Mouse (Mus musculus): ENCODE measurements at regions not wholly inside any gene's neighbourhood (a gene's known extent, or its start where the extent isn't known, plus 50 kb on each side); places are given as distances from the start of the nearest gene placed in this dataset.

DNA sequence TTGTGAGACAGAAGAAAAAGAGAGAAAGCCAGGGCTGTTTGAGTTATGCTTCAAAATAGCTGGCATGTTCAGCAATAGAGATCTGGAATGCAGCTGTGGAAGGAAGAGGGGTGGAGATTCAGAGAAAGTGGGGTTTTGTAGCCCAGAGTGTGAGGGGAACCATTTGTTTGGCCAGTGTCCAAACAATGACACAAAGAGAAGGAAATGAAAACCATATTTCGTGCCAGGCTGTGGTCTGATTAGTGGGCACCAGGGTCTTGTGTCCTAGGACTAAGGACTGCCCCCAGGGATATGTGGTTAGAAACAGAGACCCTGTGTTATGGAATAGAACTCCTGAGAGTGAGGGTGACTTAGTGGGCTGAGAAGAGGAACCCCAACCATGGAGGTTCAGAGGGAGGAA, 83.2 kb upstream of the Arhgap28 start:
- Histone ChIP-seq H3K9ac (ENCODE audit: low read depth, low read length) (no peak overlapping the region), H3K9me3 (ENCODE audit: control insufficient read depth, low read length) (no peaks in the 10 kb centered on the region), H3K4me3 (ENCODE audit: low read length) (no peak overlapping the region), H3K27ac (ENCODE audit: low read length) (no peak overlapping the region), H3K4me2 (ENCODE audit: low read depth, low read length) (no peak overlapping the region), H3K36me3 (ENCODE audit: control insufficient read depth, insufficient read depth, low read length) (no peaks in the 10 kb centered on the region), H3K4me1 (ENCODE audit: control insufficient read depth, insufficient read depth, low read length) (no peaks in the 10 kb centered on the region), H3K27me3 (replicated peaks; ENCODE audit: control insufficient read depth, insufficient read depth, low read length) (no peaks in the 10 kb centered on the region)
- no peak for ATAC-seq
- 50% methylated on average over 1 of the region's 1 CpGs for WGBS

DNA sequence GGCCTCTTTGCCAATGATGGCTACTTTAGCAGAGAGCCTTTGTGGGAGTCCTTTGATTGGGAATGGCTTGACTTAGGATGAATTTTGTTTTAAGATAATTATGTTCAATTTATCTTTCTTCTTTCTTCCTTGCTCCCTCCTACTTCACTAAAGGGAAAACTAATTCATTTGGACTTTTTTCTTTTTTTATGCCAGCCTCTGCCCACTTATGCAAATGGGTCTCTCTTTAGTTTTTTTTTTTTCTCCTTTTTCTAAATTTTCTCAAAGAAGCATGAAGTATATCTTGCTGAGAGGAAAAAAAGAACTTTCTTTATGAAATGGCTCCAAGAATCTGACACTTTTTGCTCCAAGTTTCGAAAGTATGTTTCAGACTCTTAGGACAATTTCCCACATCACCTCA, 85.3 kb upstream of the Arhgap28 start:
- Histone ChIP-seq H3K27ac (ENCODE audit: low read length) (no peak overlapping the region), H3K36me3 (ENCODE audit: control insufficient read depth, insufficient read depth, low read length) (no peaks in the 10 kb centered on the region), H3K9me3 (ENCODE audit: control insufficient read depth, low read length) (no peaks in the 10 kb centered on the region), H3K27me3 (replicated peaks; ENCODE audit: control insufficient read depth, insufficient read depth, low read length) (no peaks in the 10 kb centered on the region), H3K4me3 (ENCODE audit: low read length) (no peak overlapping the region), H3K9ac (ENCODE audit: low read depth, low read length) (no peak overlapping the region), H3K4me2 (ENCODE audit: low read depth, low read length) (no peak overlapping the region), H3K4me1 (ENCODE audit: control insufficient read depth, insufficient read depth, low read length) (no peaks in the 10 kb centered on the region)
- ATAC-seq, result no peak
- WGBS, result 83% methylated on average over 1 of the region's 1 CpGs

DNA sequence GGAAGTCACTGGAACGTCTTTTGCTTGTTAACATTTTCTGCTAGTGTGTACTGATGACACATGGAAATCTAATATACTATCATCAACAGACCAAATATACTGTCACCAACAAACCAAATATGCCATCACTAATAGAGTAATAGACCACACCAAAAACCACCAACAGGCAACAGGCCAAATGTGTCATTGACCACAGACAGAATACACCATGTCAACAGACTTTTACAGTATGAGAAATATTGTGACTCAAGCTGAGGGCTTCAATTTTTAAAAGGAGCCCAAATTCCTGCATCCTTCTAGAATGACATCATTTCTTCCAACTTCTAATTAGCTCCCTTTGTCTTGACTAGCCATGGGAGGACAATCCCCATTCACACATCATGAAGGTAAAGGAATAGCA, 85.9 kb upstream of the Arhgap28 start:
- H3K4me1 ChIP-seq (ENCODE audit: control insufficient read depth, insufficient read depth, low read length), result no peaks in the 10 kb centered on the region
- no peak overlapping the region for H3K4me3 ChIP-seq (ENCODE audit: low read length)
- WGBS, result 62% methylated on average over 1 of the region's 1 CpGs
- no peak overlapping the region for H3K9ac ChIP-seq (ENCODE audit: low read depth, low read length)
- H3K27ac ChIP-seq (ENCODE audit: low read length), result no peak overlapping the region
- no peak overlapping the region for H3K4me2 ChIP-seq (ENCODE audit: low read depth, low read length)
- no peaks in the 10 kb centered on the region for H3K27me3 ChIP-seq (replicated peaks; ENCODE audit: control insufficient read depth, insufficient read depth, low read length)
- no peaks in the 10 kb centered on the region for H3K9me3 ChIP-seq (ENCODE audit: control insufficient read depth, low read length)
- no peak for ATAC-seq
- H3K36me3 ChIP-seq (ENCODE audit: control insufficient read depth, insufficient read depth, low read length), result no peaks in the 10 kb centered on the region

DNA sequence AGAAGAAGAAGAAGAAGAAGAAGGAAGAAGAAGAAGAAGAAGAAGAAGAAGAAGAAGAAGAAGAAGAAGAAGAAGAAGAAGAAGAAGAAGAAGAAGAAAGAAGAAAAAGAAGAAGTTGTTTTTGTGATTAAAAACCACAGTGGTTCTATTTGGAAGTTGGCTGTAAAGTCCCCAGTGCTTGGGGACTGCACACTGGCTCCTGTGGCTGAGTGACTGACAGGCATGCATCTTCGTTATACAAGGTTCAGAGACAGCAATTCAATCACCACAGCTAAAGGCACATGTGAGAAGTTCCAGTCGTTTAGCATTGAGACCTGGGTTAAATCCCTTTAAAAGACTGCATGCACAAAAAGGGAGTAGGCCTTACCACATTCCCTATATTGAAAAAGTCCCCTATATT, 93.1 kb upstream of the Arhgap28 start:
- no peak for ATAC-seq
- Histone ChIP-seq H3K4me1 (ENCODE audit: control insufficient read depth, insufficient read depth, low read length) (no peaks in the 10 kb centered on the region), H3K27ac (ENCODE audit: low read length) (no peak overlapping the region), H3K9me3 (ENCODE audit: control insufficient read depth, low read length) (no peaks in the 10 kb centered on the region), H3K36me3 (ENCODE audit: control insufficient read depth, insufficient read depth, low read length) (no peaks in the 10 kb centered on the region), H3K4me3 (ENCODE audit: low read length) (no peak overlapping the region), H3K9ac (ENCODE audit: low read depth, low read length) (no peak overlapping the region), H3K4me2 (ENCODE audit: low read depth, low read length) (no peak overlapping the region), H3K27me3 (replicated peaks; ENCODE audit: control insufficient read depth, insufficient read depth, low read length) (no peaks in the 10 kb centered on the region)
- 60% methylated on average over 2 of the region's 2 CpGs for WGBS

DNA sequence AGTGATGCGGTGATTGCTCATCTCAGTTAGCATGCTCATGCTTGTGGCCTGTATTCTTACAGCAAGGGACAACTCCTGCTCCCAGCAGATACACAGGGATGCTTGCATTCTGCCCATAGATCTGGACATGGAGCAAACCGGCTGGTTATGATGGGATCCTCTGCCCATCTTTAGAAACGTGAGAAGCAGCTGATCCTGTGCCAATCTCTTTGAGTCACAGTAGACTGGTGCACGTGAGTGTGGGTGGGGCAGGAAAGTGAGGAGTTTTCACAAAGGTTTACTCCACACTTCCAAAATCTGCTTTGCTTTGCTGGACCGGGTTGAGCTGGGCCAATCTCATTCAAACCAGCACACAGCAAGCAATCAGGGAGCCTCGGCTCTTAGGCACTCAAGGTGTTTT, 93.5 kb upstream of the Arhgap28 start:
- no peak for ATAC-seq
- no peaks in the 10 kb centered on the region for H3K4me1 ChIP-seq (ENCODE audit: control insufficient read depth, insufficient read depth, low read length)

DNA sequence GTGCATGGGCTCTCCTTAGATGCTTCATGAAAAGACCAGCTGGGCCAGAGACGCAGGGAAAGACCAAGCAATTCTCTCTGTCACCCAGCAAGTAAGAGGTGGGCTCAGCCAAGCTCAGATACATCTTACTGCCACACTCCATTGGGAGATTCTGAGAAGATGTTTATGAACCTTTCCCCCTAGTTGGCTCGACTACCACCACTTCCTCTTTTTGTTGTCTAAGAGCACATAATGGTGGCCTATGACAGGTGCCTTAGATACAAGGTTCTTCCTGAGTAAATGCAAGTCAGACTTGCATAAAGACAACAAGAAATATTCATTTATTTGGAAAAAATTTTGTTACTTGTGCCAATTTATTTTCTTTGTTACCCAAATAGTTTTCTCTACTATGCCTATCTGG, 96.2 kb upstream of the Arhgap28 start:
- 59% methylated on average over 2 of the region's 2 CpGs for WGBS
- no peak for ATAC-seq

More for the DNA sequence above, 93.5 kb upstream of the Arhgap28 start:
- no peak overlapping the region for H3K9ac ChIP-seq (ENCODE audit: low read depth, low read length)
- H3K27ac ChIP-seq (ENCODE audit: low read length), result no peak overlapping the region
- no peaks in the 10 kb centered on the region for H3K9me3 ChIP-seq (ENCODE audit: control insufficient read depth, low read length)
- 87% methylated on average over 6 of the region's 6 CpGs for WGBS
- no peaks in the 10 kb centered on the region for H3K27me3 ChIP-seq (replicated peaks; ENCODE audit: control insufficient read depth, insufficient read depth, low read length)
- H3K4me3 ChIP-seq (ENCODE audit: low read length), result no peak overlapping the region
- H3K36me3 ChIP-seq (ENCODE audit: control insufficient read depth, insufficient read depth, low read length), result no peaks in the 10 kb centered on the region
- no peak overlapping the region for H3K4me2 ChIP-seq (ENCODE audit: low read depth, low read length)

DNA sequence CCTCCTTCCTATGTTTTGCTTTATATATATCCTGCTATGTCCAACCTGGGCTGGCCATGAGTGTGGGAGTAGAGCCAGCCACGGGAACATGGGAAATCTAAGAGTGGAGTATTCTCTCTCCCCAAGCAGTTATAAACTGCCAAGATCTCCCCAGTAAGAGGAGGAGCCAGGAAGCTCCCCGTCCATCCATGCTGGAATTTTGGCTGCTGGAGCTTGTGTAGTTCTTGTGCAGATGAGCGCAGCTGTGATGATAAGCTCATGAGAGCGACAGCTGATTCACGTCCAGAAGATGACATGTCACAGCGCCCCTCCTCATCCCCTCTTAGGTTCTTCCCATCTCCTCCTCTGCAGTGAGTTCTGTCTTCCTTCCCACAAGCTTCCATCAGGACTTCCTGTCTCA, 99.4 kb upstream of the Arhgap28 start:
- Histone ChIP-seq H3K9ac (ENCODE audit: low read depth, low read length) (no peak overlapping the region), H3K36me3 (ENCODE audit: control insufficient read depth, insufficient read depth, low read length) (no peaks in the 10 kb centered on the region), H3K4me1 (ENCODE audit: control insufficient read depth, insufficient read depth, low read length) (no peaks in the 10 kb centered on the region), H3K4me3 (ENCODE audit: low read length) (no peak overlapping the region), H3K9me3 (ENCODE audit: control insufficient read depth, low read length) (no peaks in the 10 kb centered on the region), H3K4me2 (ENCODE audit: low read depth, low read length) (no peak overlapping the region), H3K27ac (ENCODE audit: low read length) (no peak overlapping the region; the same call in 1 of the 2 replicates), H3K27me3 (replicated peaks; ENCODE audit: control insufficient read depth, insufficient read depth, low read length) (no peaks in the 10 kb centered on the region)
- peak; percentile 91 for ATAC-seq
- 43% methylated on average over 6 of the region's 6 CpGs for WGBS

More for the DNA sequence above, 96.2 kb upstream of the Arhgap28 start:
- Histone ChIP-seq H3K9me3 (ENCODE audit: control insufficient read depth, low read length) (no peaks in the 10 kb centered on the region), H3K9ac (ENCODE audit: low read depth, low read length) (no peak overlapping the region), H3K36me3 (ENCODE audit: control insufficient read depth, insufficient read depth, low read length) (no peaks in the 10 kb centered on the region), H3K4me3 (ENCODE audit: low read length) (no peak overlapping the region), H3K27me3 (replicated peaks; ENCODE audit: control insufficient read depth, insufficient read depth, low read length) (no peaks in the 10 kb centered on the region), H3K4me1 (ENCODE audit: control insufficient read depth, insufficient read depth, low read length) (no peaks in the 10 kb centered on the region), H3K4me2 (ENCODE audit: low read depth, low read length) (no peak overlapping the region), H3K27ac (ENCODE audit: low read length) (no peak overlapping the region)

DNA sequence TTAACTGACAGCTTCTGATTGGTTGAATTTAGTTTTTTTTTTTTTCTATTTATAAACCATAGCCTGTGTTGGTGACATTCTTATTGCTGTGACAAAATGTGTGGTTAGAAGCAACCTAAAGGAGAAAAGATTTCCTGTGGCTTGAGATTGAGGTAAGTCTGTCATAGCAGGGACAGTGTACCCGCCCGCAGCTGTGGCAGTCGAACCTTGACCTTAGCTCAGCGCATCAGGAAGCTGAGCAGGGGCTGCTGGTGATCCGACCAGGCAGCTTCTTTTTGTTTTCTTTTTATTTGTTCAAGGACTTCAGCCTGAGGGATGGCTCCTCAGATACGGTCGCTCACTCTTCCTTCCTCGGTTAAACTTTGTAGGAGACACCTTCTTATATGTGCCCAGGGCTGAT, 102.4 kb upstream of the Arhgap28 start:
- H3K4me2 ChIP-seq (ENCODE audit: low read depth, low read length), result no peak overlapping the region
- WGBS, result 47% methylated on average over 8 of the region's 8 CpGs
- no peaks in the 10 kb centered on the region for H3K9me3 ChIP-seq (ENCODE audit: control insufficient read depth, low read length)
- ATAC-seq, result 0 out of 2 replicates have a peak, but pooled peaks have one; percentile 43
- no peak overlapping the region for H3K27ac ChIP-seq (ENCODE audit: low read length)
- H3K4me3 ChIP-seq (ENCODE audit: low read length), result no peak overlapping the region
- no peak overlapping the region for H3K9ac ChIP-seq (ENCODE audit: low read depth, low read length)
- H3K36me3 ChIP-seq (ENCODE audit: control insufficient read depth, insufficient read depth, low read length), result no peaks in the 10 kb centered on the region
- no peaks in the 10 kb centered on the region for H3K4me1 ChIP-seq (ENCODE audit: control insufficient read depth, insufficient read depth, low read length)
- H3K27me3 ChIP-seq (replicated peaks; ENCODE audit: control insufficient read depth, insufficient read depth, low read length), result no peaks in the 10 kb centered on the region

DNA sequence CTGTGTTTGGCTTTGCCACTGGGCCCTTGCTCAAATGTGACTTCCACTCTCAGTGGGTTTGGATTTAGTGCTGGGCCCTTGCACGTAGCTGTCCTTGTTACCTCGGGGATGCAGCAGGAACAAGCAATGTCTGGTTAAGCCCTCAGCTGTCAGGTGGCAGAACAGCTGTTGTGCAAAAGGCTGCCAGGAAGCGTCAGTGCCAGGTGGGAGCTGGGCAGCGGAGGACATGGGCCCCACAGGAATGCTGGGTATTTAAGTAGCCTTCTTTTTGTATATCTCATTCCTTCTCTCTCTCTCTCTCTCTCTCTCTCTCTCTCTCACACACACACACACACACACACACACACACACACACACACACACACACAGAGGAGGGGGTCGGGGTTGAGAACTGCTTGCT, 104.0 kb upstream of the Arhgap28 start:
- no peak for ATAC-seq
- no peaks in the 10 kb centered on the region for H3K4me1 ChIP-seq (ENCODE audit: control insufficient read depth, insufficient read depth, low read length)
- no peak overlapping the region for H3K4me2 ChIP-seq (ENCODE audit: low read depth, low read length)
- no peaks in the 10 kb centered on the region for H3K27me3 ChIP-seq (replicated peaks; ENCODE audit: control insufficient read depth, insufficient read depth, low read length)
- 78% methylated on average over 5 of the region's 5 CpGs for WGBS
- no peak overlapping the region for H3K4me3 ChIP-seq (ENCODE audit: low read length)
- H3K9ac ChIP-seq (ENCODE audit: low read depth, low read length), result no peak overlapping the region
- no peaks in the 10 kb centered on the region for H3K9me3 ChIP-seq (ENCODE audit: control insufficient read depth, low read length)
- no peak overlapping the region for H3K27ac ChIP-seq (ENCODE audit: low read length)
- H3K36me3 ChIP-seq (ENCODE audit: control insufficient read depth, insufficient read depth, low read length), result no peaks in the 10 kb centered on the region

DNA sequence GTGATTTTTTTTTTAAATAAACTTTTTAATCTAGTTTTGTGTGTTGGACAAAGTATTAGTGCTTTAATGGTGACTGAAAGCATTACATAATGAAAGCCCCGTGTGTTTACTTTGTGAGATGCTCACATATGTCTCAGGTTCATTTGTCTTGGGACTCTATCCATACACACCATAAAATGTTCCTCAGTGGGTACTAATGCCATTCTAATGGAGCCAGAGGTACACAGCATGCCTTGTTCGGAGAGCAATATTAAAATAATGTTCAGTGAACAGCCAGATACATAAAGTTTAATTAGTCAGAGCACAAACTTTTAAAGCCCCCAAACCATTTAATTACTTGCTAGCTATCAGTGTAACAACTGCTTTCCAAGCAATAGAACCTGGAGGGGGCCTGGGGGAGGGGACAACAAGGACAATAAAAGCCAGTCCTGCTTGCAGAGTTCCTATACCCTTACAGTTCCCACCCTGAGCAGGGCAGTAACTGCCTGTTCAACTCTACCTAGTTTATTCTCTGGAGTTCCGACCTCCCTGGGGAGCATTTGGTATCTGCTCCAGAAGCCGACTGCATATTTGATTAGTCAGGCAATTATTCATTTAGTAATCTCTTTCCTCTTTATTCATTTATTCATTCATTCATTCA, 108.0 kb upstream of the Arhgap28 start:
- H3K36me3 ChIP-seq (ENCODE audit: control insufficient read depth, insufficient read depth, low read length), result no peaks in the 10 kb centered on the region
- H3K9me3 ChIP-seq (ENCODE audit: control insufficient read depth, low read length), result no peaks in the 10 kb centered on the region
- no peak overlapping the region for H3K27ac ChIP-seq (ENCODE audit: low read length)
- H3K4me1 ChIP-seq (ENCODE audit: control insufficient read depth, insufficient read depth, low read length), result no peaks in the 10 kb centered on the region
- no peak overlapping the region for H3K4me3 ChIP-seq (ENCODE audit: low read length)
- 72% methylated on average over 4 of the region's 4 CpGs for WGBS
- H3K27me3 ChIP-seq (replicated peaks; ENCODE audit: control insufficient read depth, insufficient read depth, low read length), result no peaks in the 10 kb centered on the region
- ATAC-seq, result no peak
- H3K4me2 ChIP-seq (ENCODE audit: low read depth, low read length), result no peak overlapping the region
- no peak overlapping the region for H3K9ac ChIP-seq (ENCODE audit: low read depth, low read length)
